8 mouse cellular contexts compared by ENCODE assay signal in the genomic region with DNA sequence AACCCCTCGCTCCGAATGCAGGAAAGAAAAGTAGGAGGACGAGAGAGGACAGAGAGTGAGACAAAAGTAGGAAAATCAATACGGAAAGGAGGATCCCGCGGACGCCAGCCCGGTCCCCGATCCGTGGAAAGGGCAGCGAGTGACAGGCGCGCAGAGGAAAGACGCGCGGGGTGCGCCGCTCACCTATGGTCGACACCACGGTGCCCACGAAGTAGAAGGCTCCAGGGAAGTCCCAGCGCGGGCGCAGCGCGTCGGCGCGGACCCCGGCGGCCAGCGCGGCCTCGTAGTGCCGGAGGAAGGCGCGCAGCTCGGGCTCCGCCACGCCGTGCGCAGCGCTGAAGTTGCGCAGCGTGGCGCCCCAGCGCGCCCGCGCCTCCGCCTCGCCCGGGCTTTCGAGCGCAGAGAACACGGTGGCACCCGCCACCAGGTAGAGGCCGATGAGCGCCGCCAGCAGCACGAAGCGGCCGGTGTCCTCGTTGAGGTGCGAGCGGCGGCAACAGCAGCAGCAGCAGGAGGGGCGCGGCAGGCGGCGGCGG. TPM values are rescaled to one million over a fixed set of nuclear protein-coding genes. Genes with fewer than 3 reads are reported as not detected.
DNase-seq lines count a peak whose midpoint lies in the region; ATAC-seq and TF ChIP-seq lines count a peak whose summit lies in the region.

No protein-coding gene starts in this region.

- H3K27ac ChIP-seq in heart, embryonic 11.5 days (ENCODE audit: low read depth, low read length), result no peak overlapping the region
- H3K27ac ChIP-seq in ES-Bruce4 (ENCODE audit: insufficient read depth, low read length), result no peak overlapping the region
- H3K27ac ChIP-seq in olfactory bulb, adult 2 months (ENCODE audit: insufficient read depth, low read depth, low read length), result peak overlapping the region; percentile 90

- intact Hi-C loops in left cerebral cortex, postnatal 25 days (cut with DNase I), result loop anchor here (2.0 to 10.0 kb wide), 6 partner anchors 52 to 472 kb away; a partner anchor contains a TSS

- no peak overlapping the region for H3K9ac ChIP-seq in heart, embryonic 11.5 days (ENCODE audit: low read depth, low read length)
- peak overlapping the region; percentile 64 for H3K9ac ChIP-seq in ES-Bruce4 (ENCODE audit: low read depth, poor library complexity, severe bottlenecking)

- ATAC-seq in heart, embryonic 11.5 days (replicated peaks; ENCODE audit: insufficient number of reproducible peaks, low FRiP score, low TSS enrichment), result no peak

- H3K36me3 ChIP-seq in heart, embryonic 11.5 days (ENCODE audit: control insufficient read depth, insufficient read depth, low read length), result no peaks in the 10 kb centered on the region
- H3K36me3 ChIP-seq in ES-Bruce4 (ENCODE audit: control insufficient read depth, insufficient read depth, low read length, poor library complexity, severe bottlenecking), result no peaks in the 10 kb centered on the region

- peak overlapping the region; percentile 88 for H3K4me2 ChIP-seq in heart, embryonic 11.5 days

- 1% methylated on average over 67 of the region's 72 CpGs for WGBS in heart, embryonic 11.5 days (ENCODE audit: insufficient replicate concordance)
- WGBS in olfactory bulb, adult 2 months, result 1% methylated on average over 72 of the region's 72 CpGs

- DNase-seq in heart, adult 18-20 months, result no peak
- DNase-seq in embryo, embryonic 9.5 days (ENCODE audit: extremely low spot score), result peak; percentile 19
- peak; percentile 44 to 69 for DNase-seq in left cerebral cortex, postnatal 25 days (ENCODE audit: low spot score in 2 of 2)
- DNase-seq in thymus, postnatal 10 days (ENCODE audit: low spot score in 2 of 2), result no peak
- DNase-seq in urinary bladder, postnatal 4 days (ENCODE audit: low spot score in 2 of 2), result no peak

- H3K9me3 ChIP-seq in heart, embryonic 11.5 days (replicated peaks; ENCODE audit: control insufficient read depth, low read length), result no peaks in the 10 kb centered on the region
- H3K9me3 ChIP-seq in ES-Bruce4 (replicated peaks; ENCODE audit: control insufficient read depth, insufficient read depth, low read length, poor library complexity, severe bottlenecking), result no peaks in the 10 kb centered on the region

- H3K4me1 ChIP-seq in heart, embryonic 11.5 days (ENCODE audit: control insufficient read depth, insufficient read depth, low read length), result peaks cover 8% of the 10 kb centered on the region
- no peaks in the 10 kb centered on the region for H3K4me1 ChIP-seq in ES-Bruce4 (ENCODE audit: control insufficient read depth, insufficient read depth, low read length)
- H3K4me1 ChIP-seq in olfactory bulb, adult 2 months (ENCODE audit: control insufficient read depth, insufficient read depth, low read length), result peaks cover 26% of the 10 kb centered on the region

- no peak for TF ChIP-seq CTCF in ES-Bruce4 (IDR thresholded peaks at IDR 0.05; ENCODE audit: low read depth, low read length)
- no peak for TF ChIP-seq CTCF in olfactory bulb, adult 2 months (IDR thresholded peaks at IDR 0.05; ENCODE audit: insufficient read depth, low read depth, low read length)

- H3K27me3 ChIP-seq in heart, embryonic 11.5 days (ENCODE audit: control insufficient read depth, insufficient read depth, low read length), result peaks cover 62% of the 10 kb centered on the region
- H3K27me3 ChIP-seq in ES-Bruce4 (ENCODE audit: control insufficient read depth, insufficient read depth, low read length, poor library complexity, severe bottlenecking), result peaks cover 13% of the 10 kb centered on the region

- no peak for TF ChIP-seq POLR2A in ES-Bruce4 (IDR thresholded peaks at IDR 0.05; ENCODE audit: insufficient read depth, low read length)
- peak; percentile 24; the same call in 1 of the 2 replicates for TF ChIP-seq POLR2A in olfactory bulb, adult 2 months (IDR thresholded peaks at IDR 0.05; ENCODE audit: insufficient read depth, low read depth, low read length)

- peak overlapping the region; percentile 51 for H3K4me3 ChIP-seq in heart, embryonic 11.5 days (ENCODE audit: low read depth, low read length)
- H3K4me3 ChIP-seq in ES-Bruce4 (ENCODE audit: low read depth, low read length), result peak overlapping the region; percentile 62
- H3K4me3 ChIP-seq in olfactory bulb, adult 2 months (ENCODE audit: insufficient read depth, low read depth, low read length), result peak overlapping the region; percentile 77

- no peak for TF ChIP-seq EP300 in ES-Bruce4 (IDR thresholded peaks at IDR 0.05; ENCODE audit: insufficient read depth, low read depth, low read length)

RNA-seq across cellular contexts. Expression of a gene that starts 0.8 kb away (rescaled TPM):
- 0.23 and 0.51 TPM in 2 replicates for polyA plus RNA-seq in heart, embryonic 11.5 days (2014; fragmentation: Nextera tagmentation; extraction: Ambion mirVana)
- not detected for total RNA-seq in heart, adult 18-20 months (2021)
- 0.33 TPM in 1 of 2 replicates, not detected in the other for polyA plus RNA-seq in ES-Bruce4 (2011; ENCODE audit: insufficient read depth, insufficient read length, low read depth, missing spikeins)
- total RNA-seq in left cerebral cortex, postnatal 25 days (2021), result 10 to 100 TPM; 29.0 to 31.2 TPM
- not detected in 2 replicates for polyA plus RNA-seq in olfactory bulb, adult 2 months (2012; ENCODE audit: insufficient read depth, insufficient read length, low replicate concordance, missing spikeins)

Comparison
In these comparisons a context has a peak if more than half of its experiments do, and no peak if none do; other contexts are left out.
1. DNase-seq: peak in embryo, embryonic 9.5 days (single experiment) and left cerebral cortex, postnatal 25 days (2 of 2); none in heart, adult 18-20 months (0 of 2), thymus, postnatal 10 days (0 of 2) and urinary bladder, postnatal 4 days (0 of 2).
2. Peak in every context shown above with its lines, with median percentiles within 50 percentile points of each other: H3K4me3 ChIP-seq.